Mouse (Mus musculus) mouse embryonic stem cell (cell line): ENCODE measurements around the gene Tom1l1.
"Not testable (repeated sequence)": the region's sequence is repeated elsewhere in the genome, so short reads cannot be mapped to it uniquely, and the experiment has no call there.

Source experiments
- in situ Hi-C, 2 experiments: fragments of 300-500 bp; cut with MboI; formaldehyde crosslinking; loops; 1 replicate in 1 of 2; 3 replicates in 1 of 2; pipeline ENCODE4 v1.14.3; 2019 to 2020; ENCODE audit warnings: low sequenced_read_pairs in 2 of 2, low pct_unique_long_range_greater_than_20kb in 1 of 2, mixed read lengths in 1 of 2; ENCODE audit not compliant: unreplicated experiment in 1 of 2

Tom1l1 gene

DNA sequence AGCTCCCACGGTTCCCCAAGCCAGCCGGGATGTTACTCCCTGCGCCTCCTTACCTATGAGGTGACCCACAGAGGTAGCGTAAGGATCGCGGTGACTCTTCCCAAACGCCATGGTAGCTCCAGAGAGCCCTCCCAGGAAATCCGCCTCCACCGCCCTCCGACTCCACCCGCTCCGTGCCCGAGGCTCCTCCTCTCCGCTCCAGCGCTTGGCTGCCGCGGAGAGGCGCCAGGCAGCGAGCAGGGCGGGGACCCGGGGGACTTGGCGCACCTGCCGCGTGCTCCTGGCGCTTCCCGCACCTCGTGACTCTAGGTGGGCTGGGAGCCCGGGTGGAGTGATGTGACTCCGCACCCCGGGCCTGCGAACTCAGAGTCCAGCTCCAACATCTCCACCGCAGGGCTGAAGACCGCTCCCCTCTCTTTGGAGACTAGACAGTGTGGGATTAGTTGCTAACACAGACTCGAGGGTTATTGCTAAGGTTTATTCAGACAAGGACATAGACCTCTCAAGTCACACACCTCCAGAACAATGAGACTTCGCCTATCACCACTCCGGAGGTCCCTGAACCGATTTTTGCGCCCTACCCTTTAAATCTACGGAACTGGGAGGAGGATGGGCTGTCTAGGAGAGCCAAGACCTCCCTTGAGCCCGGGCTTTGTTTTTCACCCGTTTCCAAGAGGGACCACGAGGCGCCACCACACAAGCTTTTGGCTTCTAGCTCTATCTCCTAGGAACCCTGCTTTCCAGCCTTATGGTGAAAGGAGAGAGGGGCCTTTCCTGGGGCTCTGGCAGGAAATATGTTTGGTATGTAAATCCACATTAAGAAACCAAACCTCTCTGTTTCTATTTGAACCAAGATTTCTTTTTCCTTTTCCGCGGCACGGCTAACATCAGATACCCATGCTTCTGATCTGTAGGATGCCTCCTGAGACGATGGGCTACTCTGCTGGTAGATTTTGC, at the start of gene Tom1l1:
Tom1l1 (minus strand) TSS at position 907 of the 957 bp plus-strand sequence.
- in situ Hi-C loops, result no loop called here

DNA sequence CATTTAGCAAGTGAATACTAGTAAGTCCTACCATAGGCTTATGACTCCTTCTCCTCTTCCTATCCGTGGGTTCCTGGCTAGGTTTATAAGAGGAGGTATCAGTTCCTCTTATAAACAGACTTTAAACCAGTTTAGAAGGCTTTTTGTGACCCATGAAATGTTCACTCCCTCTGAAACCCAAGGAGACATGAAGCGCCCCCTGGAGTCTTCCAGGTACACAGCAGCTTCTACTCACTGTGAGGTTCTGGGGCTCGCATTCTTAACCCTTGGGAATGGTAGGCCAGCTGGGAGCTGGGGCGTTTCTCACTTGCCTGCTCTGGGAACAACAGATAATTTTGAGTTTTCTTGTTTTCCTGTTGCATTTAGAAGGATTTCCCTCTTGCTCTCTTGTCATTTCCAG, 45.4 kb upstream of the Tom1l1 start:
- in situ Hi-C loops, result no loop called here

DNA sequence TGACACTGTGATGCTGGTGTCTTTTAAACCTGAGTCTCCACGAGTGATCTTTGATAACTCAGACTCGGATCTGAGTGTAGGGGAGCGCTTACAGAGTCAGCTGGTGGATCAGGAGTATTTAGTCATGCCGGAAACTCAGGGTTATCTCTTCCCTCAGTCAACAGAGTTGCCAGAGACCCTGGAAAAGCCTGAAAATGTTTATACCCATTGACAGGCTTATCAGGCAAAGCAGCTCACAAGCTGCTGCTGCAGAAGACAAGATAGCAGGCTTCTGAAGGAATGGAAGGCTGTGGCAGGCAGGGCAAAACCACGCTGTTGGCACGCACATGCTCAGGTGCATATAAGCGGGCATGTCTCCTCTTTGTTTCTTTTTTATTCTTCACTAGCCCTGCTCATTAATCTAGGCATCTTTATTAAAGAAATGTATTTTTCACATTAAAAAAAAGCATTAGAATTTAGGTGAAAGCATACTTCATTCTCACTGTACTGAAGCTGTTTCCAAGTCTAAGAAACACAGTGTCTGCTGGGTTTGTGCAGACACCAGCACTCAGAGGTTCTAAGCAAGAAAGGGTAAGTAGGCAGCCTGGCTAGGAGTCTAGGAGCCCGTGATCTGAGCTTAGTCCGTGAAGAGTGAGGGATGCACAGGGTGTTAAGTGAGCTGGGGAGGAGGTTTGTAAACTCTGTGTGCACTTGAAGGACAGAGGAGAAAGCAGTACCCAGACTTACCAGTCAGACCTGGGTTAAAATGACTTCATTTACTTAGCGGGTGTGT, 39.4 kb upstream of the Tom1l1 start:
- in situ Hi-C loops, result no loop called here

DNA sequence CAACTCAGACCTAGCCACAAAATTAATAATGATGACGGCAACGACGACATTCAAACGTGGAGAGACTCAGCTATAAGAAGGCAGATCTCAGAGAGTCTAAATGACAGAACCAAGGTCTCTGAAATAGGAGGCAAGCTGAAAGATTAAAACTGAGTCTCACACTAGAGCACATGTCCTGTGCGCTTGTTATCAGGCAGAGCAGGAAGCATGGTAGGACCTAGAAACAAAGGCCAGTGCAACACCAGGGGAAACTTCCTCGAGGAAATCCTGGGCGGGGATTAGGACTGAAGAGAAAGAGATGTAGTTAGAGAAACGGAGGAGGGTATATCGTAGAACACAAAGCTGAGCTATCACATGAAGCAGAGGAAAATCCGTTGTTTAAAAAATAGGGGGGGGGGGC, 38.6 kb upstream of the Tom1l1 start:
- in situ Hi-C loops, result no loop called here

DNA sequence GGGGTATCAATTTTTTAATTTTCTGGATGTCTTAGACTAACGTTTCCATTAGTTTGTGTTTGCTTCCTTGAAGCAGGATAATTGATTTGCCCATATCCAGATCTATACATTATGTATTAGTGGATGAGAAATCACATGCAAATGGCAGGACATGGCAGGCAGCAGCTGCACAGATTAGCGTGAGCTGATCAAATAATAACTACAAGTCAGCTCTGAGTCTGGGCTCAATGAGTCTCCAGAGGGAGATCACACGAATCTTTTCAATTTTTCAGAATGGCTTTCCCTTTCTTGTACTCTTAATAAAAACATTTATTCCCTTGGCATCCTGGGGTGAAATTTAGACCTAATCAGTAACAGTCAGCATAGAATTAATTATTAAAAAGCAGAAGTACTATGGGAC, 34.1 kb upstream of the Tom1l1 start:
- in situ Hi-C loops, result no loop called here

DNA sequence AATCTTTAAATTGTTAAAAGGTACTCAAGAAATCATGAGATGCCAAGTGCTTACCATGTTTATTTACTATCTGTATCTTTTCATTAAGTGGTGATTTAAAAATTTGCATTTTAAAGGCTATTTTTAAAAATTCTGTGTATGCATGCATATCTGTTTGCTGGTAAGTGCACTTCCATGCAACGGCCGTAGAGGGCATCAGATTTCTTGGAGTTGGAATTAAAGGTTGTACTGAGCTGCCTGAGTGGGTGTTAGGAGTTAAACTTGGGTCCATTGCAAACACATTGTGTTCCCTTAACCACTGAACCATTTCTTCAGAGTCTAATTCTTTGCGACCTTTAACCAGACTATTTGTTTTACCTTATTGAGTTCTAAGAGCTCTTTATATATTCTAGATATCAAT, 29.6 kb upstream of the Tom1l1 start:
- in situ Hi-C loops, result no loop called here

DNA sequence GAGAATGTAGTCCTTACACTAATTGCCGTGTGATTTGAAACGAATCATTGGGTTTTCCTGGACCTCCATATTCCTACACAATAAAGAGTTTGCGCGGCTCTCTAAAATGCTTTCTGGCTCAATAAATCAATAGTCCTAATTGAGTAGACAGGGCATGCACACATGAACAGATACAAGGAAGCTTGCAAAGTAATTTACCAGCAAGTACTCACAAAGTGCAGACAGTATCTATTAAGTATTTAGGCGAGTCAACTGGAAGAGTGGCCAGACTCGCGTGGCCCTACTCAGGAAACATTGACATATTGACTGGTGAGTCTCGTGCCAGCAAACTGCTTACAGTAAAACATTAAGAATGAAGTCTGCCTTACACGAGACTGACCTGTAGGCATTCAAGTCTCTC, 23.4 kb upstream of the Tom1l1 start:
- in situ Hi-C loops, result no loop called here

DNA sequence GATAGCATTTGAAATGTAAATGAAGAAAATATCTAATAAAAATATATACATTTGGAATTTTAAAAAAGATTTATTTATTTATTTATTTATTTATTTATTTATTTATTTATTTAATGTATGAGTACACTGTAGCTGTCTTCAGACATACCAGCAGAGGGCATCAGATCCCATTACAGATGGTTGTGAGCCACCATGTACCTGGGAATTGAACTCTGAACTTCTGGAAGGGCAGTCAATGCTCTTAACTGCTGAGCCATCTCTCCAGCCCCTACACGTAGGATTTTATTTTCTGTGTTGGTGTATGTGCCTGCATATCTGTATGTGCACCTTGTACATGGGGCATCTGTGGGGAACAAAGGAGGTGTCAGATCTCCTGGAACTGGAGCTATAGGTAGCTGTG, 19.0 kb upstream of the Tom1l1 start:
- in situ Hi-C loops, result not testable (repeated sequence)

DNA sequence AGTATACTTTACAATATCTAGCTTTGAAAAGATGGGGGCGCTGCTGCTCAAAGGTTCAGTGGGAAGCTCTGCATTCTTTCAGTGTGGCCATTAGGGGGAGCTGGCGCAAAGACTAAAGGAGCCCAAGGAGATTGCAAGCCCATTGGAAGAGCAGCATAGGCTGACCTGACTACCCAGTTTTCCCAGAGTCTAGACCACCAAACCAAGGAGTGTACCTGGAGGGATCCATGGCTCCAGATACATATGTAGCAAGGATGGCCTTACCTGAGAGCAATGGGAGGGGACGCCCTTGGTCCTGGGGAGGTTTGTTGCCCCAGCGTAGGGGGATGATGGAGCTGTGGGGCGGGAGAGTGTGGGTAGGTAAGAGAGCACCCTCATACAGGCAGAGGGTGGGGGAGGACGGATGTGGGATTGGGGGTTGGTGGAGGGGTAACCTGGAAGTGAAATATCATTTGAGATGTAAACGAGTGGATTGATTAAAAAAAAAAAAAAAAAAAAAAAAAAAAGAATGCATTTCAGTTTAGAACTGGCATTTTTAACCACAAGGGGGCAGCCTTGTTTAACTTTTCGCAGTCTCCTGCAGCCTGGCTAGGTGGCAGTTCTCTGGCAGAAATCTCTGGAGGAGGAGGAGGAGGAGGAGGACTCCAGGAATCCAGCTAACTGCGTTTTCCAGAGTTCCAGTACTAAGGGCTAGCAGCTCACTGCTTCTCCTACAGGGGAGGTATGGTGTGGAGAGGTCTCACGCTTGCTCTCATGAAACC, 9.5 kb upstream of the Tom1l1 start:
- in situ Hi-C loops, result no loop called here

DNA sequence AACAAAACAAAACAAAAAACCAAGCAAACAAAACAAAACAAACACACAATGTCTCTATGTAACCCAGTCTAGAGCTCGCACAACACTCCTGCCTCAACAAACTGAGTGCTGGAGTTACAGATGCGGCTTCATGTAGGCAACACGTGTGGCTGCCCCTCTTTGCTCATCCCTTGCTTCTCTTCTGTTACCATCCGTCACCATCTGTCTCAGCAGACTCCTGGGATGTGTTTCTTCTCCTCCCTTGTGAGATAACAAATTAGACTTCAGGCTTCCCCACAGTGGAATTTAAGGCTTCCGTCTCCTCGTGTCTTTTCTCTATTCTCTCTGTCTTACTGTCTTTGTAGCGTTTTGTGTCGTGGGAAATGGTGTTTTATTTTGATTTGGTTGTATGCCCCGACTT, 7.6 kb upstream of the Tom1l1 start:
- in situ Hi-C loops, result no loop called here

DNA sequence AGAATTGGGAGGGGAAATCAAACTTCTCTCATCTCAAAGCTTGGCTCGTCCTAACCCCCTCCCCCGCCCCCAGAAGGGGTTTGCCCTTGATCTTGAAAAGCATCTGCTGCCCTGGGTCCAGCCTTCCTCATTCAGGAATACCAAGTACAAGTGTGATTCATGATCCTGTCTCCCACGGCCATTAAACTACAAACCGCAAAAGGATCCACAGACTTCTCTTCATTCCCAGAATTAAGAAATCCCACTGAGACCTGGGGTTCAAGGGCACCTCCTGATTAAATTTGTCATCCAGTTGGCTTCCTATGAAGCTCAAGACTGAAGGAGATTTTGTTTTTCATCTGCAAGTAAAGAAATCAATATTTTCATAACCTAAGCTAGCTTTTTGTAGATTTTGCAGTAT, 6.0 kb upstream of the Tom1l1 start:
- in situ Hi-C loops, result no loop called here

DNA sequence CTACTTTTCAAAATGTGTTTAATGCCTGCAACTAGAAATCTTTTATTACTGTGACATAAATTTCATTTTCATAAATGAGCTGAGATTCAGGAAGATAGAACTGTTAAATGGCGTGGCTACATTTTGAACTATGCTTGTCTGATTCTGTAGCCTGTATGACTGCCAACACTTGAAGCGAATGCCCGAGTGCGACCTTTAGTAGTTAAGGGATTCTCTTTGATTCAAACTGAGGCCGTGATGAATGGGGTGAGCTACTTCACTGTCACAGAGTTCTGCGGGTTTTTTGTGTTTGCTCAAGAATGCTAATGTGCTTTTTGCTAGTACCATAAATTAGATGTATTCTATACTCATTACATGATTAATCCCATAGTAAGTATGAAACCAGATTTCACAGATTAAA, 2.2 kb upstream of the Tom1l1 start:
- in situ Hi-C loops, result no loop called here

DNA sequence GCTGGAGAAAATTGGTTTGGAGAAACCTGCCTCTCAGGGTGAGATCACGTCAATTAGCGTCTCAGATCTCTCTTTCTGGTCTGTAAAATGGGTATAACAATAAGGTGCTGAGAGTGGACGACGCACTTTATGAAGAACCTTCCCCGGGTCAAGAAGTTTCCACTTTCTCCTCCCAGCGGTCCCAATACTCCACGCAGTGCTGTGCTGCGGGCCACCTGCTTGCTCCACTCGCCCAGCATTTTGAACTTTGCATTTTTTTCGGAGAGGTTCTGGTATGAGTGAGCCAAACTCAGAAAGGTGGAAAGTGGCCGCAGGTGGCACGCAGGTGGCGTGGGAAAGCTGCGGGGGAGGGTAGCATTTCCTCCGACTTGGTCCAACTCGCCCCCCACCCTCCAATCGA, 1.1 kb downstream of the Tom1l1 start:
- in situ Hi-C loops, result no loop called here

DNA sequence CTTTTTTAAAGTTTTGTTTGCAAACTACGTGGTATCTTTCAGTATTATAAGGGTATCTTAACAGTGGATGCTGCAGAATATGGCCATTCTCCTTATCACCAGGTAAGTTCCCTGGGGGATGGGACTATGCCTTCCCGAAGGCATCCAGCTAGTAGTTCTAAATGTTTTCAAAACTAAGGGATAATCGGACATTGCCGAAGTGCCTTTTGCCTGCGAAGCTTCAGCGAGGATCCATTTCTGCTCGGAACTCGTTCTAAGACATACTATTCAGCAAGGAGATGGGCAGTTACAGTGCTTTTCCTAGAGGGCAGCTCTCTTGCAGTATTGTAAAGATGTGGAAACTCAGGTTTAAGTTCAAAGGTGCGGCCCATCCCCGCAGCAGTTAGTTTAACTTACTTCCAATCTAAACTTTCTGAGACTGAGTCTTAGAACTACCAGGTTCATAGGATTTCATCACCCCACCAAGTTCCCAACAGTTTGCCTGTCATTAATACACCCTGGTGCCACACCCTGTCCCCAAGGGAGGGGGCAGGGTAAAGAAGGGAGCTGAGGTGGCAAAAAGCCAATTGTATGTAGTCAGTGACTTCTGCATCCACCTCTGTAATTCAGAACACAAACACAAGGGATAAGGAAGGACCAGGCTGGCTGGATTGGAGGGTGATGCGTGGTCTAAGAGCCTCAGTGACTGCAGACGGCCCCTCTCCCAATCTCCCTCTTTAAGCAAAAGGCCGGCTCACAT, 1.7 kb downstream of the Tom1l1 start:
- in situ Hi-C loops, result no loop called here

DNA sequence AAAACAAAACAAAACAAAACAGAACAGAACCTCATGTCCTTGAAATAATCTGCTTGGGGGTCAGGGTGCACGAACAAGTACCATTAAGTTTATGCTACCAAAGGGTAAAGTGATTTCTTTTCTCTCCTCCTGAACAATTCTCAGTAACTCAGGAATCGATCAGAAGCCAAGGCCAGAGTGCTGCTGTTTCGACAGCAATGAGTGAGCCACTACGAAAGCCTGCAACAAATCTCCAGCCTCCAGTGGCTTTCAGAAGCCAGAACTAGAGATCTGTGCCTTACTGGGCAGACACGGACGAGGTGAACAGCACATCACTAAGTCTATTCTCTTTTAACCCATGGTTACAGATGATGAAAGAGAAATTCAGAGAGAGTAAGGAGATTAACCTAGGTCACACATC, 3.0 kb downstream of the Tom1l1 start:
- in situ Hi-C loops, result no loop called here

DNA sequence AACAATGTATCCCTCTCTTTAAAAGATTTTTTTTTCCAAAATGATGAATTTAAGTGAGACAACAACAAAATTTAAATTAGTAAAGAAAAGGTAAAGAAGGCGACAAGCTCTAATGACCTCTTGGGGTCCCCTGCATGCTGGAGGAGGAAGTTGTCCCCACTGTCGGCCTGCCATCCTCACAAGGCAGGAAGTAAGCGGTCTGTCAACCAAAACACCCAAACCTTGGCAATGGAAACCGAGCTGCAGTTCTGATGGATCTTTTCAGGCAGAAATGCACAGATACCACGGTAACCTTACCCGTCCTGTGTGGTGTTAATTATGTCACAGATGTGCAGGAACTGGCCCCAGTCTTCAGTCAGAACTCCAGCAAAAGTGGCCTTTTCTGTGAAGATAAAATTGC, 3.4 kb downstream of the Tom1l1 start:
- in situ Hi-C loops, result no loop called here

DNA sequence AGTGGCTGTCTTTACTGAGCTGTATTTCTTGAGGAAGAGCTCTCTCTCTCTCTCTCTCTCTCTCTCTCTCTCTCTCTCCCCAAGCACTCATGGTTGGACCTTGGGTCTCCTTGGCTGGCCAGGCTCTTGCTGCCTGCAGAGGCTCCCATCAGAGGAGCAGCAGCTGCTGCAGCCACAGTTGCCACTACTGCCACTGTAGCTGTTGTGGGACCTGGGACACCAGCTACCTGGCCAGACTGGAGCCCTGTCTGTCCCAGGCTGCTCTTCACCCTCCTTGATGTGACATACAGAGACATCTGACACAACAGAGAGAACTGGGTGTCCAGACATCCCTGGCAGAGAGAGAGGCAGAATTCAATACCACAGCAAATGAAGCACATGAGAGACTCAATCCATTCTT, 7.0 kb downstream of the Tom1l1 start:
- in situ Hi-C loops, result no loop called here

DNA sequence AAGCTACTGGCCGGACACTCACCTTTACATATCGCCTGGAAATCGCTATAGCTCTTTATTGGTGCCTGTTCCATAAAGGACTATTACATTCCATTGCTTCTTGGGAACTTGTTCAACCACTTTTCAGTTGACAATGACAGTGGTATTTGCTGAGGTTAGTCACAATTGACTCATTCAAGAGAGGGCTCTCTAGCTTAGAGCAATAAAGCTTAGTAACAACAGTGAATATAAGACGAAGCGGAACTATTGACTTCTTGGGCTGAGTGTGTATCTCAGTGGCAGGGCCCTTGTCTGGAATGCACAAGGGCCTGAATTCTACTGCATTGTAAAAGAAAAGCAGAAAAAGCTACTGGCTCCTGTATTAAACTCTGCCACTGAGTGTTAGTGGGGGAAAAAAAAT, 9.6 kb downstream of the Tom1l1 start:
- in situ Hi-C loops, result no loop called here
